Mouse (Mus musculus): ENCODE measurements around the gene Dmtf1. TPM values are rescaled to one million over a fixed set of nuclear protein-coding genes. Genes with fewer than 3 reads are reported as not detected.

Dmtf1 gene
- total RNA-seq, 2 experiments from 2014 or later: 58.6 to 62.0 TPM

GRCm38 (mm10) chr5:9068886-9069285, 92.7 kb downstream of the Dmtf1 start:
- DNase-seq (ENCODE audit: low spot score in 2 of 2): peak; percentile 31 to 74
- intact Hi-C loops (cut with DNase I): loop anchor here (10.0 kb wide), 1 partner anchor 356 kb away; no protein-coding TSS in a partner anchor

Other genes with a start within 250 kb of the Dmtf1 start
- 10 to 100 TPM; 28.2 to 29.2 TPM for gene Crot, start 164.5 kb downstream of the Dmtf1 start, total RNA-seq (2021)
- gene Tmem243, start 61.1 kb downstream of the Dmtf1 start, total RNA-seq (2021): 10 to 100 TPM in 1 of 2 experiments, 1 to 10 TPM in 1; 9.5 to 12.2 TPM
- 10 to 100 TPM; 32.2 to 36.9 TPM for gene 9330182L06Rik, start 104.3 kb upstream of the Dmtf1 start, total RNA-seq (2021)

Measured in left cerebral cortex, postnatal 25 days (tissue).